Mouse (Mus musculus) stomach, postnatal 0 days (tissue): ENCODE measurements around the gene Gm20594. TPM values are rescaled to one million over a fixed set of nuclear protein-coding genes. Genes with fewer than 3 reads are reported as not detected.

Experiments used
- ATAC-seq: fragments of 200-750 bp; cut with Nextera tagmentation; 2 replicates; pipeline ENCODE4 v1.8.0; 2017; ENCODE audit not compliant: low FRiP score, low TSS enrichment
- DNase-seq: peaks from one replicate; pipeline ENCODE4 v3.0.0-alpha.2; 2016; ENCODE audit warnings: low spot score
- H3K27ac ChIP-seq: fragments of 300-500 bp; sonication (generic); replicated peaks from 2 replicates; pipeline ENCODE4 v1.5.1; 2014; ENCODE audit warnings: mild to moderate bottlenecking, control low read depth
- H3K27me3 ChIP-seq: fragments of 300-500 bp; sonication (generic); 2 replicates; pipeline ENCODE4 v1.6.1; 2014; ENCODE audit warnings: low read length; ENCODE audit not compliant: control insufficient read depth, insufficient read depth
- H3K36me3 ChIP-seq: fragments of 300-500 bp; sonication (generic); 2 replicates; pipeline ENCODE4 v1.6.1; 2014; ENCODE audit warnings: low read length, mixed read lengths; ENCODE audit not compliant: control insufficient read depth, insufficient read depth
- H3K4me1 ChIP-seq: fragments of 300-500 bp; sonication (generic); replicated peaks from 2 replicates; pipeline ENCODE4 v1.6.1; 2014; ENCODE audit warnings: antibody characterized with exemption; ENCODE audit not compliant: control insufficient read depth, insufficient read depth
- H3K4me2 ChIP-seq: fragments of 300-500 bp; sonication (generic); replicated peaks from 2 replicates; pipeline ENCODE4 v1.6.1; 2014; ENCODE audit warnings: low read depth, mild to moderate bottlenecking, control low read depth, moderate library complexity
- H3K4me3 ChIP-seq: fragments of 300-500 bp; sonication (generic); 2 replicates; pipeline ENCODE4 v1.5.1; 2014; ENCODE audit warnings: low read depth, low read length, control low read depth
- H3K9ac ChIP-seq: fragments of 300-500 bp; sonication (generic); 2 replicates; pipeline ENCODE4 v1.6.1; 2014; ENCODE audit warnings: mild to moderate bottlenecking, low read length, control low read depth, mixed read lengths
- H3K9me3 ChIP-seq: fragments of 300-500 bp; sonication (generic); 2 replicates; pipeline ENCODE4 v1.6.1; 2016; ENCODE audit warnings: low read length; ENCODE audit not compliant: control insufficient read depth
- CTCF ChIP-seq: IDR thresholded peaks from 2 replicates; pipeline ENCODE4 v1.5.1; 2016; ENCODE audit warnings: antibody characterized with exemption, low read depth, mild to moderate bottlenecking, moderate library complexity
- EP300 ChIP-seq: optimal IDR thresholded peaks from 2 replicates; pipeline ENCODE3; 2016; ENCODE audit warnings: antibody characterized with exemption
- WGBS: fragments of 180-500 bp; shearing (Covaris S2); extraction: QIAGEN DNeasy Blood & Tissue Kit; methylation state at CpG from one replicate; pipeline ENCODE4 v1.1.7; 2014; 5-methylcytosine and 5-hydroxymethylcytosine counted together
- polyA plus RNA-seq: library from polyadenylated mRNA; unstranded; fragments of >200 nt; fragmentation: Nextera tagmentation; extraction: Ambion mirVana; gene quantifications from 2 replicates; pipeline ENCODE4 v1.2.1, GENCODE M21; 2015

Gm20594 gene
- not detected in 2 replicates for polyA plus RNA-seq

GRCm38 (mm10) chr6:79817616-79818015 is at the start of gene Gm20594:
Gene Gm20594, plus strand, starts transcription at chr6:79817916.
- 51% methylated on average over 1 of the region's 1 CpGs for WGBS
- Histone ChIP-seq H3K9ac (no peak within 1 kb of the TSS), H3K4me3 (no peak within 1 kb of the TSS), H3K36me3 (no peaks in the 10 kb centered on the region), H3K27ac (no peak within 1 kb of the TSS), H3K4me2 (no peak within 1 kb of the TSS), H3K9me3 (no peaks in the 10 kb centered on the region), H3K27me3 (no peaks in the 10 kb centered on the region), H3K4me1 (no peaks in the 10 kb centered on the region)
- DNase-seq (no peak), ATAC-seq (no peak)
- TF ChIP-seq CTCF (no peak), EP300 (no peak)

- no peaks in the 10 kb centered on the region for H3K27me3 ChIP-seq
- TF ChIP-seq EP300 (no peak), CTCF (no peak)
- 90% methylated on average over 4 of the region's 4 CpGs for WGBS
- no peaks in the 10 kb centered on the region for H3K4me1 ChIP-seq
- no peaks in the 10 kb centered on the region for H3K36me3 ChIP-seq
- H3K4me2 ChIP-seq: no peak overlapping the region
- no peak overlapping the region for H3K27ac ChIP-seq
- ATAC-seq (peak; percentile 88), DNase-seq (no peak)
- no peak overlapping the region for H3K9ac ChIP-seq
- H3K4me3 ChIP-seq: no peak overlapping the region
- no peaks in the 10 kb centered on the region for H3K9me3 ChIP-seq
Observed at GRCm38 (mm10) chr6:79818114-79818513, 398 bp downstream of the Gm20594 start.

GRCm38 (mm10) chr6:79833845-79834244 is 16.1 kb downstream of the Gm20594 start:
- ATAC-seq (no peak), DNase-seq (no peak)
- Histone ChIP-seq H3K4me2 (no peak overlapping the region), H3K9ac (no peak overlapping the region), H3K27ac (no peak overlapping the region), H3K4me1 (no peaks in the 10 kb centered on the region), H3K9me3 (no peaks in the 10 kb centered on the region), H3K36me3 (no peaks in the 10 kb centered on the region), H3K4me3 (no peak overlapping the region), H3K27me3 (no peaks in the 10 kb centered on the region)
- 80% methylated on average over 4 of the region's 4 CpGs for WGBS
- TF ChIP-seq CTCF: no peak
- no peak for TF ChIP-seq EP300

- DNase-seq (no peak), ATAC-seq (no peak)
- Histone ChIP-seq H3K4me3 (no peak overlapping the region), H3K9ac (no peak overlapping the region), H3K36me3 (no peaks in the 10 kb centered on the region), H3K27me3 (no peaks in the 10 kb centered on the region), H3K27ac (no peak overlapping the region), H3K4me2 (no peak overlapping the region), H3K4me1 (no peaks in the 10 kb centered on the region), H3K9me3 (no peaks in the 10 kb centered on the region)
- 87% methylated on average over 1 of the region's 1 CpGs for WGBS
- no peak for TF ChIP-seq CTCF
- TF ChIP-seq EP300: no peak
Observed at GRCm38 (mm10) chr6:79846829-79847228, 29.1 kb downstream of the Gm20594 start.

Other genes with a start within 250 kb of the Gm20594 start
- gene Lrrtm4, start 201.0 kb downstream of the Gm20594 start, polyA plus RNA-seq: 0.67 and 0.83 TPM in 2 replicates